Mouse (Mus musculus): ENCODE measurements around the gene Prrc2a. TPM values are rescaled to one million over a fixed set of nuclear protein-coding genes. Genes with fewer than 3 reads are reported as not detected.
A peak's percentile ranks its signal among the peaks of the same experiment; 100 is the strongest.

Gene Prrc2a
- polyA plus RNA-seq, 1 experiment from 2014 or later = 151 TPM

- H3K27ac ChIP-seq (ENCODE audit: low read length) = peak within 1 kb of the TSS; percentile 97
- H3K9me3 ChIP-seq (ENCODE audit: control insufficient read depth, low read length) = no peaks in the 10 kb centered on the region
- peaks cover 14% of the 10 kb centered on the region for H3K4me1 ChIP-seq (replicated peaks; ENCODE audit: control insufficient read depth, insufficient read depth, low read length)
- H3K4me2 ChIP-seq (ENCODE audit: low read depth, low read length) = peak within 1 kb of the TSS; percentile 92
- peak within 1 kb of the TSS; percentile 87 for H3K9ac ChIP-seq (ENCODE audit: low read length)
- peak; percentile 95 for ATAC-seq (ENCODE audit: low read depth)
- peak within 1 kb of the TSS; percentile 89 for H3K4me3 ChIP-seq (ENCODE audit: low read length)
- peaks cover 15% of the 10 kb centered on the region for H3K36me3 ChIP-seq (ENCODE audit: control insufficient read depth, insufficient read depth, low read length)
- H3K27me3 ChIP-seq (ENCODE audit: control insufficient read depth, insufficient read depth, low read depth, low read length) = no peaks in the 10 kb centered on the region
- WGBS = under 1% methylated on average over 66 of the region's 66 CpGs
Measured at GRCm38 (mm10) chr17:35134801-35135590, 29.7 kb downstream of the Prrc2a start, which contains the start of gene Bag6. Bag6 (plus strand) TSS chr17:35135178.

- Histone ChIP-seq H3K4me2 (ENCODE audit: low read depth, low read length) (no peak overlapping the region), H3K9me3 (ENCODE audit: control insufficient read depth, low read length) (no peaks in the 10 kb centered on the region), H3K9ac (ENCODE audit: low read length) (no peak overlapping the region), H3K36me3 (ENCODE audit: control insufficient read depth, insufficient read depth, low read length) (peaks cover 3% of the 10 kb centered on the region; the same call in 1 of the 2 replicates), H3K27ac (ENCODE audit: low read length) (no peak overlapping the region), H3K4me3 (ENCODE audit: low read length) (no peak overlapping the region), H3K4me1 (replicated peaks; ENCODE audit: control insufficient read depth, insufficient read depth, low read length) (peaks cover 14% of the 10 kb centered on the region), H3K27me3 (ENCODE audit: control insufficient read depth, insufficient read depth, low read depth, low read length) (no peaks in the 10 kb centered on the region)
- no peak for ATAC-seq (ENCODE audit: low read depth)
- WGBS = 90% methylated on average over 7 of the region's 7 CpGs
Measured at GRCm38 (mm10) chr17:35133517-35133916, 31.2 kb downstream of the Prrc2a start.

GRCm38 (mm10) chr17:35132174-35132560 is 32.5 kb downstream of the Prrc2a start:
- Histone ChIP-seq H3K4me3 (ENCODE audit: low read length) (no peak overlapping the region), H3K4me1 (replicated peaks; ENCODE audit: control insufficient read depth, insufficient read depth, low read length) (peaks cover 17% of the 10 kb centered on the region), H3K27me3 (ENCODE audit: control insufficient read depth, insufficient read depth, low read depth, low read length) (no peaks in the 10 kb centered on the region), H3K27ac (ENCODE audit: low read length) (no peak overlapping the region), H3K36me3 (ENCODE audit: control insufficient read depth, insufficient read depth, low read length) (no peaks in the 10 kb centered on the region; the same call in 1 of the 2 replicates), H3K9me3 (ENCODE audit: control insufficient read depth, low read length) (no peaks in the 10 kb centered on the region), H3K4me2 (ENCODE audit: low read depth, low read length) (no peak overlapping the region), H3K9ac (ENCODE audit: low read length) (no peak overlapping the region)
- ATAC-seq (ENCODE audit: low read depth) = no peak
- 61% methylated on average over 3 of the region's 3 CpGs for WGBS

GRCm38 (mm10) chr17:35131500-35132173 is 33.1 kb downstream of the Prrc2a start, which contains the start of gene Apom:
Apom (minus strand) TSS chr17:35132050.
- Histone ChIP-seq H3K36me3 (ENCODE audit: control insufficient read depth, insufficient read depth, low read length) (no peaks in the 10 kb centered on the region; the same call in 1 of the 2 replicates), H3K4me2 (ENCODE audit: low read depth, low read length) (no peak within 1 kb of the TSS), H3K9me3 (ENCODE audit: control insufficient read depth, low read length) (no peaks in the 10 kb centered on the region), H3K27me3 (ENCODE audit: control insufficient read depth, insufficient read depth, low read depth, low read length) (no peaks in the 10 kb centered on the region), H3K9ac (ENCODE audit: low read length) (no peak within 1 kb of the TSS), H3K27ac (ENCODE audit: low read length) (no peak within 1 kb of the TSS), H3K4me1 (replicated peaks; ENCODE audit: control insufficient read depth, insufficient read depth, low read length) (peaks cover 18% of the 10 kb centered on the region), H3K4me3 (ENCODE audit: low read length) (no peak within 1 kb of the TSS)
- WGBS = 72% methylated on average over 15 of the region's 15 CpGs
- ATAC-seq (ENCODE audit: low read depth) = no peak

- H3K4me2 ChIP-seq (ENCODE audit: low read depth, low read length) = no peak overlapping the region
- no peak overlapping the region for H3K9ac ChIP-seq (ENCODE audit: low read length)
- no peaks in the 10 kb centered on the region; the same call in 1 of the 2 replicates for H3K36me3 ChIP-seq (ENCODE audit: control insufficient read depth, insufficient read depth, low read length)
- no peaks in the 10 kb centered on the region for H3K27me3 ChIP-seq (ENCODE audit: control insufficient read depth, insufficient read depth, low read depth, low read length)
- H3K27ac ChIP-seq (ENCODE audit: low read length) = no peak overlapping the region
- no peak overlapping the region for H3K4me3 ChIP-seq (ENCODE audit: low read length)
- no peak for ATAC-seq (ENCODE audit: low read depth)
- 88% methylated on average over 8 of the region's 8 CpGs for WGBS
- H3K4me1 ChIP-seq (replicated peaks; ENCODE audit: control insufficient read depth, insufficient read depth, low read length) = peaks cover 13% of the 10 kb centered on the region
- H3K9me3 ChIP-seq (ENCODE audit: control insufficient read depth, low read length) = no peaks in the 10 kb centered on the region
Measured at GRCm38 (mm10) chr17:35131038-35131437, 33.7 kb downstream of the Prrc2a start.

- Histone ChIP-seq H3K4me1 (replicated peaks; ENCODE audit: control insufficient read depth, insufficient read depth, low read length) (peaks cover 20% of the 10 kb centered on the region), H3K4me2 (ENCODE audit: low read depth, low read length) (no peak overlapping the region), H3K27ac (ENCODE audit: low read length) (no peak overlapping the region), H3K36me3 (ENCODE audit: control insufficient read depth, insufficient read depth, low read length) (no peaks in the 10 kb centered on the region; the same call in 1 of the 2 replicates), H3K9me3 (ENCODE audit: control insufficient read depth, low read length) (no peaks in the 10 kb centered on the region), H3K27me3 (ENCODE audit: control insufficient read depth, insufficient read depth, low read depth, low read length) (no peaks in the 10 kb centered on the region), H3K4me3 (ENCODE audit: low read length) (no peak overlapping the region), H3K9ac (ENCODE audit: low read length) (no peak overlapping the region)
- 62% methylated on average over 11 of the region's 11 CpGs for WGBS
- ATAC-seq (ENCODE audit: low read depth) = no peak
Measured at GRCm38 (mm10) chr17:35128996-35129395, 35.7 kb downstream of the Prrc2a start.

GRCm38 (mm10) chr17:35127017-35127416 is 37.7 kb downstream of the Prrc2a start:
- H3K27me3 ChIP-seq (ENCODE audit: control insufficient read depth, insufficient read depth, low read depth, low read length) = no peaks in the 10 kb centered on the region
- WGBS = 50% methylated on average over 13 of the region's 13 CpGs
- no peak for ATAC-seq (ENCODE audit: low read depth)
- H3K4me2 ChIP-seq (ENCODE audit: low read depth, low read length) = peak overlapping the region; percentile 59
- H3K36me3 ChIP-seq (ENCODE audit: control insufficient read depth, insufficient read depth, low read length) = no peaks in the 10 kb centered on the region; the same call in 1 of the 2 replicates
- peaks cover 20% of the 10 kb centered on the region for H3K4me1 ChIP-seq (replicated peaks; ENCODE audit: control insufficient read depth, insufficient read depth, low read length)
- H3K9ac ChIP-seq (ENCODE audit: low read length) = peak overlapping the region; percentile 78
- H3K9me3 ChIP-seq (ENCODE audit: control insufficient read depth, low read length) = no peaks in the 10 kb centered on the region
- peak overlapping the region; percentile 62 for H3K4me3 ChIP-seq (ENCODE audit: low read length)
- H3K27ac ChIP-seq (ENCODE audit: low read length) = peak overlapping the region; percentile 78; the same call in 1 of the 2 replicates

GRCm38 (mm10) chr17:35126206-35126611 is 38.5 kb downstream of the Prrc2a start, which contains the start of gene D17H6S53E:
D17H6S53E (plus strand) TSS chr17:35126373.
- Histone ChIP-seq H3K9ac (ENCODE audit: low read length) (peak within 1 kb of the TSS; percentile 78), H3K27ac (ENCODE audit: low read length) (peak within 1 kb of the TSS; percentile 78), H3K4me2 (ENCODE audit: low read depth, low read length) (peak within 1 kb of the TSS; percentile 59), H3K9me3 (ENCODE audit: control insufficient read depth, low read length) (no peaks in the 10 kb centered on the region), H3K27me3 (ENCODE audit: control insufficient read depth, insufficient read depth, low read depth, low read length) (no peaks in the 10 kb centered on the region), H3K4me3 (ENCODE audit: low read length) (peak within 1 kb of the TSS; percentile 62), H3K36me3 (ENCODE audit: control insufficient read depth, insufficient read depth, low read length) (no peaks in the 10 kb centered on the region; the same call in 1 of the 2 replicates), H3K4me1 (replicated peaks; ENCODE audit: control insufficient read depth, insufficient read depth, low read length) (peaks cover 20% of the 10 kb centered on the region)
- under 1% methylated on average over 36 of the region's 36 CpGs for WGBS
- ATAC-seq (ENCODE audit: low read depth) = peak; percentile 60

GRCm38 (mm10) chr17:35125578-35125977 is 39.1 kb downstream of the Prrc2a start:
- Histone ChIP-seq H3K27me3 (ENCODE audit: control insufficient read depth, insufficient read depth, low read depth, low read length) (no peaks in the 10 kb centered on the region), H3K27ac (ENCODE audit: low read length) (peak overlapping the region; percentile 78; the same call in 1 of the 2 replicates), H3K9ac (ENCODE audit: low read length) (peak overlapping the region; percentile 78), H3K4me2 (ENCODE audit: low read depth, low read length) (peak overlapping the region; percentile 59), H3K4me3 (ENCODE audit: low read length) (peak overlapping the region; percentile 62), H3K9me3 (ENCODE audit: control insufficient read depth, low read length) (no peaks in the 10 kb centered on the region), H3K4me1 (replicated peaks; ENCODE audit: control insufficient read depth, insufficient read depth, low read length) (peaks cover 20% of the 10 kb centered on the region), H3K36me3 (ENCODE audit: control insufficient read depth, insufficient read depth, low read length) (no peaks in the 10 kb centered on the region; the same call in 1 of the 2 replicates)
- ATAC-seq (ENCODE audit: low read depth) = no peak
- WGBS = 14% methylated on average over 6 of the region's 6 CpGs

All from lung, embryonic 16.5 days (tissue).